Mouse (Mus musculus) liver, adult 2 months (tissue): ENCODE results near the gene Th.

ENCODE experiments used
- CTCF ChIP-seq: fragments of 200-500 bp; IDR thresholded peaks from 2 replicates; pipeline ENCODE4 v1.5.1; 2011; ENCODE audit warnings: low read depth, low read length, control low read depth
- POLR2A ChIP-seq: fragments of 200-500 bp; IDR thresholded peaks from 2 replicates; pipeline ENCODE4 v1.6.1; 2011; ENCODE audit warnings: low read length, control low read depth; ENCODE audit not compliant: insufficient read depth; ENCODE audit errors: extremely low read depth

- TF ChIP-seq CTCF (peak; percentile 86), POLR2A (no peak)
Measured at GRCm38 (mm10) chr7:142894669-142895068, 36.3 kb downstream of the Th start.
